Mouse (Mus musculus): ENCODE results near the gene Gpr18. TPM values are rescaled to one million over a fixed set of nuclear protein-coding genes. Genes with fewer than 3 reads are reported as not detected.

Gpr18 gene
- total RNA-seq, 2 experiments from 2014 or later: not detected

DNA sequence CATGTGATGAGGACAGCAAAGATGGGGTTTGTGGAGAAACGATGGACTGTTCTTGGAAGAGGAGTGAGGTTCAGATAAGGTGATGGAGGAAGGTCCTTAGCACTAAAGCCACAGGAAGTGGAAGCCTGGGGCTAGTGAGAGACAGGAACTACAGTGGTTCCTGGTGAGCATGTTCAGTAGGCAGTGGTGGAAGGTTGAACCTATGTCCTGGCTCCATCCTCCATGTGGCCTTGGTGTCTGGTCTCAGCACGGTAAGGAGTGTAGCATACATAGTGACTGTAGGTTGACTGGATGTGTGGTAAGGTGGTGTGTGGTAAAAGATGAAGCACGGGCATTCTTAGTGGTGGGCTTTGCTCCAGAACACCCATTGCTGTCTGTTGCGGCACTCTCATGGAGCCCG lies 34.3 kb upstream of the Gpr18 start:
- no peak for DNase-seq (ENCODE audit: low spot score in 2 of 2)

GRCm38 (mm10) chr14:121949436-121949835 lies 33.9 kb upstream of the Gpr18 start:
- DNase-seq (ENCODE audit: low spot score in 2 of 2): no peak

DNA sequence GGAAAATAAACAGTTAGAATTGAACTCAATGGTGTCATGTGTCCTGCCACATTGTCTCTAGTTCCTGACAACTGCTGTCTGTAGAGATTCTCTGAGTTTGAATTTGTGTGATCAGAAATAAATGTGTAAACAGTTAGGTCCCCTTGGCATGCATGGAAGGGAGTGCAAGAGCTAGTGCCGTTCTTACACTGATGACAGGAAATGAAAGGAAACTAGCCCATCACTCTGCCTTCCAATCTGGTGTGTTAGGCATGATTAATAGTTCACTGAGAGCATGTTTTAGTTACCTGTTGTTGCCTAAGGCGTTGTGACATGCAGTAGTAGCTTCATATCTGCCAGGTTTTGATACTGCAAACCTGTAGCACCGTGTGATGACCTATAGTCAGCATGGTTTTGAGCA lies 32.4 kb upstream of the Gpr18 start:
- DNase-seq (ENCODE audit: low spot score in 2 of 2): no peak

- DNase-seq (ENCODE audit: low spot score in 2 of 2): no peak
These were observed 31.7 kb upstream of the Gpr18 start for GRCm38 (mm10) chr14:121947201-121947760.

- DNase-seq (ENCODE audit: low spot score in 2 of 2): no peak
These were observed 31.1 kb upstream of the Gpr18 start for GRCm38 (mm10) chr14:121946728-121947127.

DNA sequence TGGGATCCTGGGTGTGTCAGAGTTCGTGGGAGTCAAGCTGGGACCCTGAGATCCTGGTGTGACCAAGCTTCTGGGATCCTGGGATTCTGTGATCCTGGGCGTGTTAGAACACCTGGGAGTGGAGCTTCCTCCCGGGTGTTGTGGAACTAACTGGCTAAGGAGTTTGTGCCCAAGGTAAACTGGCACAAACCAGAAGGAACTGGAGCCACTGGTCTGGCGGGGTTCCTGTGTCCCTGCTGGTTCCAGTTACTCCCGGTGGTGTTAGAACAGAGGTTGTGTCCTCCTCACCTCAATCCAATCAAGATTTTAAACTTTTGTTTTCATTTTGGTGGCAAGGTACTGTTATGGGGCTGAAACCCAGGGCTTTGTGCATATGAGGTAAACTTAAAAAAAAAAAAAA lies 30.6 kb upstream of the Gpr18 start:
- DNase-seq (ENCODE audit: low spot score in 2 of 2): no peak

- no peak for DNase-seq (ENCODE audit: low spot score in 2 of 2)
These were observed 24.0 kb upstream of the Gpr18 start for GRCm38 (mm10) chr14:121939582-121939981.

GRCm38 (mm10) chr14:121938256-121939191 lies 22.9 kb upstream of the Gpr18 start:
- no peak for DNase-seq (ENCODE audit: low spot score in 2 of 2)

GRCm38 (mm10) chr14:121937601-121938255 lies 22.1 kb upstream of the Gpr18 start:
- no peak for DNase-seq (ENCODE audit: low spot score in 2 of 2)

GRCm38 (mm10) chr14:121936856-121937255 lies 21.3 kb upstream of the Gpr18 start:
- no peak for DNase-seq (ENCODE audit: low spot score in 2 of 2)

DNA sequence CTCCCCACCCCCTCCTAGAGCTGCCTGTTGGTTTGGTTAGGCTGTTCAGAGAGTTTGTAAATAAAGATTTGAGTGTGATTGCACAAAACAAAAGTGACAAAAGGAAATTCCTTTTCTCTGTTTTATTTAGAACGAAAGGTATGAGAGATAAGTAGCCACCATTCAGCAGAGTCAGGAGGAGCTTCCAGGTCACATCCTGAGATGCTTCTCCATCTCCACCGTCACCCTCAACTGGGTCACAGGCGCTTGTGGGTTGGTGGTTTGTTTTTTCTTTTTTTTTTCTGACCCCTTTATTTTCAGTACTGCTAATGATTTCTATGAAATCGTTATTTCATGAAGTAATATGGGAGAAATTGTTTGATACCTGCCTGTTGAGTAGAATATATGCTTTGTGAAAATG lies 20.8 kb upstream of the Gpr18 start:
- DNase-seq (ENCODE audit: low spot score in 2 of 2): no peak

GRCm38 (mm10) chr14:121934597-121934946 lies 19.0 kb upstream of the Gpr18 start:
- no peak for DNase-seq (ENCODE audit: low spot score in 2 of 2)

DNA sequence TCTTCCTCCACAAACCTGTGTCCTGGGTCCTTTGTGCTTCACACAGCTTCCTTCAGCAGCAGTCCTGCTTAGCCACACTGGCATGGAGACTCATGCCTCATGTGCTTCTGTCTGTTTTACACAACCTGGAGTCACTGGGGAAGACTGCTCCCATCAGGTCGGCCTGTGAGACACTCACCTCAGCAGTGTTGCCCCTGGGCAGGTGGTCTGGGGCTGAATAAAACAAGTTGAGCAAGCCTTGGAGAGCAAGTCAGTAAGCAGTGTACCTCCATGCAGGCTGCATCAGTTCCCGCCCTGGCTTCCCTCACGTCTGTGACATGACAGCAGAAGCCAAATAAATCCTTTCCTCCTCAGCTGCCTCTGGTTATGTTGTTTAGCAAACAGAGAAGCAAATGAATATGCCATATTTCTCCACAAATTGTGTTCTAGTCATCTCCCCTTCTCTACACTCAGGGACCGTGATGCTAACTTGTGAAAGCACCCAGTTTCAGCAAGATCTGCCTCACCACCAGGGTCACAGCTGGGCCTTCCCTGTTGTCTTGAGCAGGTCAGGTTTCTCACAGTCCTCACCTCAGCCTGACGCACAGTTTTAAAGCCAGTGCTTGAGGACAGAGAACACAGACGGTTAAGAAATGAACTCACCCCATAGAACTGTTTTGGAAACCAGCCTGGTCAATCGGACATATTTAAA lies 18.5 kb upstream of the Gpr18 start:
- no peak for DNase-seq (ENCODE audit: low spot score in 2 of 2)

- DNase-seq (ENCODE audit: low spot score in 2 of 2): no peak
These were observed 16.6 kb upstream of the Gpr18 start for GRCm38 (mm10) chr14:121932180-121932579.

- DNase-seq (ENCODE audit: low spot score in 2 of 2): no peak
These were observed 16.0 kb upstream of the Gpr18 start for GRCm38 (mm10) chr14:121931594-121931993.

- DNase-seq (ENCODE audit: low spot score in 2 of 2): no peak
These were observed 15.3 kb upstream of the Gpr18 start for GRCm38 (mm10) chr14:121930731-121931383.

DNA sequence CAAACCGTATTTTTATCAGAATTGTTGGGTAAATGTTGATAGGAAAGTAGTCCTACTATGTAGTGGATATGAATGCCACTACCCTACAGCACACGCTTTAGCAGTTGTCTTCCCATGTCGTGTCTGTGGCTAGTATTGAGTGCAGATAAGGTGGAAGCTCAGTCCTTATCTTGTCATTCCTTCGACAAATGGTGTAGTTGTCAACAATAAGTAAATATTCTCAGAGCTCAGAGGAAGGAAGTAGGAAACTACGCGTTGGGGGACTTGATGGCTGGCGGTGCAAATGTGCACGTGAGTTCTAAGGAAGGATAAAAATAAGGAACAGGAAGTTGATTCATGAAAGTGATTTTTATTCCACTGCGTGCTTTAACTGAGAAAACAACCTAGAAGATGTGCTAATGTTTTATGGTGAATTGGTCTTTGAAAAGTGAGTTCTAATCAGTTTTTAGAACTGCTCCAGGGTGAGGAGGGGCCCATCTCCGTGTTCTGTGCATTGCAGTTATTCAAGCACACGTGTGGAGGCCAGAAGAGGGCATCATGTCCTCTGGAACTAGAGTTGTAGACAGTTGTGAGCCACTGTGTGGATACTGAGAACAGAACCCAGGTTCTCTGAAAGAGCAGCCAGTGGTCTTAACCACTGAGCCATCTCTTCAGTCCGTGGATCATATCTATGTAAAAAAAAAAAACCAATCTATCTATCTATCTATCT lies 13.8 kb upstream of the Gpr18 start:
- no peak for DNase-seq (ENCODE audit: low spot score in 2 of 2)

DNA sequence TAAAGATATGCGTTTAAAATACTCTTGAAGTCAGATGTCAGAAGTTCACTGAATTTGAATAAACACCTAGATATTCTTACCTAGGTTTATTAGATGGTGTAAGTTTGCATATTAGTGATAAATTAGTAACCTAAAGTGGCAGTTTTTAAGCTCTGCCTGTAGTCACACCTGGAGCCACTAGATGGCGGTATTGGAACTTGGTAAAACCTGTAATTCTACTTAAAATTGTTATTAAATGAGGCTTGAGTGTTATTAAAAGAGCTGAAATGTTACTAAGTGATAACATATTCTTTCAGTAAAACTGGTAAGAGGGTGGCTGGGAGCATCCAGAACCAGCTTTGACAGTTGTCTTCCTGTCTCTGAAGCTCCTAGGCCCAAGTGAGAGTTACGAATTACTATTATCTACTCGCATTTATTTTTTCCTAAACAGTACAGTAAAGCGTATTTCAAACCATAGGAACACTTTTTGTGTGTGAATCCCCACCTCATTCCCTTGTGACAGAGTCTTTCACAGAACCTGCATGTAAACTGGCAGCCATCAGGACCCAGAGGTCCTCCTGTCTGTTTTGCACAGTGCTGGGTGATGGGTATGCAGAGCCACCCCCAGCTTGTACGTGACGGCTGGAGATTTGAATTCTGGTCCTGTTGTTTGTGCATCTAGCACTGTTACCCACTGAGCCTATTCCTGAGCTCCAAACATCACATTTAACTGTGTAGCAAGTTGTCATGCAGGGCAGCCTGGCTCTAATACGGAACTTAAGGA lies 13.0 kb upstream of the Gpr18 start:
- DNase-seq (ENCODE audit: low spot score in 2 of 2): peak in 1 of 2 experiments; percentile 62

DNA sequence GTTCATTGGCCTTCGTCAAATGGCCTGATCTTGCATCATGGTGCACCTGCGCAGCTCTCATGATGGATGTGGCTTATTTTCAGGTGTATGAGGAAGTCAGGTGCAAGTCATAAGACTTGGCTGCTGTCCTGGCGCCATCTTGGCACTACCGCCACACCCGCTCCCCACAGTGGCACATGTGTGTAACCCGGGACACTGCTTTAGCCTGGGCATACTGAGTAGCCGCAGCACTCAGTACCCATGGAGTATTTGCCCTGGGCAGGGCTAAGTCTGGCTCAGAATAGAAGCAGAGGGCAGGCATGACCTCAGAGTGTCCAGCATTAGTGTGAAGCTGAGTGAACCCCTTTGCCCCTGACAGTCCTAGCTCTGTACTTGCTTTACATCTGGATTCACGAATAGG lies 11.9 kb upstream of the Gpr18 start:
- no peak for DNase-seq (ENCODE audit: low spot score in 2 of 2)

DNA sequence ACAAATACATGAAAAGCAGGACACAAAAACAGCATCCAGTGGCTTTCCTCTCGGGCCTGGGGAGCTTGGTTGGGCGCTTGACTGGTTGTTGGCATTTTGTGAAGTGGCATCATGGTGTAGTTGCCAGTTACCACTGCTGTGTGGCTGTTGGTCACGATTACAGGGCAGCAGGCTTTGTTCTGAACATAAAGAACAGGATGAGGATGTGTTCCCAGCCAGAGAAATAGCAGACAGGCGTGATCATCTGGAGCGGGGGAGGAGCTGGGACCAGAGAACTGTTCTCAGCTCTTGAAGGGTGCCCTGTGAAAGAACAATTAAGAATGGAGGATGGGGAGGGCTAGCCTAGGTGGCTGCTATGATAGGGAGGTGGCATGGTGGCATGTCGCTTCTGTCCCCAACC lies 11.3 kb upstream of the Gpr18 start:
- DNase-seq (ENCODE audit: low spot score in 2 of 2): no peak
